Mouse (Mus musculus) liver, embryonic 14.5 days (tissue): Measurements from ENCODE around the gene Ddb2. TPM values are rescaled to one million over a fixed set of nuclear protein-coding genes. Genes with fewer than 3 reads are reported as not detected.

Source experiments
- ATAC-seq: fragments of 200-750 bp; cut with Nextera tagmentation; 2 replicates; pipeline ENCODE4 v1.8.0; 2017; ENCODE audit warnings: moderate number of reproducible peaks, mild to moderate bottlenecking, moderate library complexity; ENCODE audit not compliant: insufficient read depth
- DNase-seq, 3 experiments: peaks; one replicate each; pipeline ENCODE4 v3.0.0-alpha.2; 2012 to 2013; ENCODE audit warnings: low read depth in 3 of 3, low spot score in 3 of 3
- H3K27ac ChIP-seq: fragments of 300-500 bp; sonication (generic); 2 replicates; pipeline ENCODE4 v1.5.1; 2014; ENCODE audit warnings: moderate library complexity, mild to moderate bottlenecking, control low read depth, inconsistent platforms
- H3K27me3 ChIP-seq: fragments of 300-500 bp; sonication (generic); 2 replicates; pipeline ENCODE4 v1.6.1; 2014; ENCODE audit warnings: mild to moderate bottlenecking, low read length, moderate library complexity; ENCODE audit not compliant: control insufficient read depth, insufficient read depth
- H3K36me3 ChIP-seq: fragments of 300-500 bp; sonication (generic); replicated peaks from 2 replicates; pipeline ENCODE4 v1.6.1; 2014; ENCODE audit warnings: low read depth; ENCODE audit not compliant: control insufficient read depth, insufficient read depth
- H3K4me1 ChIP-seq, 2 experiments: fragments of 200-500 bp in 1 of 2; fragments of 300-500 bp in 1 of 2; sonication (generic) in 1 of 2; replicated peaks; 2 replicates each; pipeline ENCODE4 v1.6.1; 2012 to 2014; ENCODE audit warnings: antibody characterized with exemption in 1 of 2, inconsistent platforms in 1 of 2, low read length in 1 of 2; ENCODE audit not compliant: control insufficient read depth in 2 of 2, insufficient read depth in 2 of 2
- H3K4me2 ChIP-seq: fragments of 300-500 bp; sonication (generic); 2 replicates; pipeline ENCODE4 v1.6.1; 2014; ENCODE audit warnings: low read depth, mild to moderate bottlenecking, control low read depth, moderate library complexity
- H3K4me3 ChIP-seq, 2 experiments: fragments of 200-500 bp in 1 of 2; fragments of 300-500 bp in 1 of 2; sonication (generic) in 1 of 2; 2 replicates each; pipeline ENCODE4 v1.5.1; 2012 to 2014; ENCODE audit warnings: low read depth in 2 of 2, low read length in 2 of 2, mild to moderate bottlenecking in 2 of 2, control low read depth in 1 of 2, inconsistent platforms in 1 of 2, moderate library complexity in 1 of 2; ENCODE audit not compliant: insufficient read depth in 1 of 2
- H3K9ac ChIP-seq: fragments of 300-500 bp; sonication (generic); replicated peaks from 2 replicates; pipeline ENCODE4 v1.6.1; 2014; ENCODE audit warnings: mild to moderate bottlenecking, control low read depth, moderate library complexity
- H3K9me3 ChIP-seq: fragments of 300-500 bp; sonication (generic); 2 replicates; pipeline ENCODE4 v1.6.1; 2016; ENCODE audit warnings: low read length, mixed read lengths; ENCODE audit not compliant: control insufficient read depth
- CTCF ChIP-seq: IDR thresholded peaks from 2 replicates; pipeline ENCODE4 v1.5.1; 2016; ENCODE audit warnings: antibody characterized with exemption, low read depth, control low read depth
- EP300 ChIP-seq: IDR thresholded peaks from 2 replicates; pipeline ENCODE4 v1.6.1; 2016; ENCODE audit warnings: antibody characterized with exemption, low read depth
- WGBS: fragments of 180-500 bp; shearing (Covaris S2); extraction: QIAGEN DNeasy Blood & Tissue Kit; methylation state at CpG from one replicate; pipeline ENCODE4 v1.1.7; 2014; ENCODE audit not compliant: insufficient replicate concordance; 5-methylcytosine and 5-hydroxymethylcytosine counted together
- polyA plus RNA-seq, 2 experiments: library from polyadenylated mRNA; depleted of rRNA in 1 of 2; stranded (reverse) in 1 of 2; unstranded in 1 of 2; fragments of >200 nt; fragmentation: Nextera tagmentation in 1 of 2; extraction: Ambion mirVana in 1 of 2; gene quantifications; 2 replicates each; pipeline versions ENCODE4 v1.2.1 to v1.2.3; 2012 to 2014

Ddb2 gene
- polyA plus RNA-seq, 2 experiments: 5.9 to 9.0 TPM

GRCm38 (mm10) chr2:91187431-91187830 lies 49.4 kb downstream of the Ddb2 start:
- 45% methylated on average over 4 of the region's 4 CpGs for WGBS
- Histone ChIP-seq H3K27me3 (no peaks in the 10 kb centered on the region), H3K4me3 (no peak overlapping the region), H3K27ac (no peak overlapping the region), H3K4me2 (no peak overlapping the region), H3K36me3 (no peaks in the 10 kb centered on the region), H3K9me3 (no peaks in the 10 kb centered on the region), H3K4me1 (peaks cover 0 to 5% of the 10 kb centered on the region in 2 experiments; a peak in 2 of 4 replicates), H3K9ac (no peak overlapping the region)
- DNase-seq: no peak
- ATAC-seq: no peak
- TF ChIP-seq CTCF: no peak
- TF ChIP-seq EP300: no peak

DNA sequence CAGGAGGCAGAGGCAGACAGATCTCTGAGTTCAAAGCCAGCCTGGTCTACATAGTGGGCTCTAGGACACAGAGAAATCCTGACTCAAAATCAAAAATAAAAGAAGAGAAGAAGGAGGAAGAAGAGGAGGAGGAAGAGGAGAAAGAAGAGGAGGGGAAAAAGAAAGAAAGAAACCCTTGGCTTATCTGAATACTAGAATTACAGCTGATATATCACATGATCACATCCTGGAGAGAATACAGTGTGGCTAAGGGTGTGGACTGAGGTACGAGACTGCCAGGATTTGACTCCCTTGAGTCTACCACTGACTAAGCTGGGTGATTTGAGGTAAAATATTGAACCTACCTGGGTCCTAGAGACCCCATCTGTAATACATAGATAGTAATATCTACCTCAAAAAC lies 50.6 kb downstream of the Ddb2 start:
- H3K27me3 ChIP-seq: no peaks in the 10 kb centered on the region
- H3K36me3 ChIP-seq: no peaks in the 10 kb centered on the region
- H3K9ac ChIP-seq: no peak overlapping the region
- no peak overlapping the region for H3K27ac ChIP-seq
- peaks cover 7 to 11% of the 10 kb centered on the region in 2 experiments for H3K4me1 ChIP-seq
- 27% methylated on average over 1 of the region's 1 CpGs for WGBS
- no peaks in the 10 kb centered on the region for H3K9me3 ChIP-seq
- no peak for DNase-seq
- TF ChIP-seq EP300 (no peak), CTCF (no peak)
- no peak for ATAC-seq
- no peak overlapping the region for H3K4me2 ChIP-seq
- H3K4me3 ChIP-seq: no peak overlapping the region

GRCm38 (mm10) chr2:91183711-91184405 lies 52.9 kb downstream of the Ddb2 start, which contains the start of gene Madd:
Madd (minus strand) TSS chr2:91183837.
- Histone ChIP-seq H3K27ac (peak within 1 kb of the TSS; percentile 79), H3K27me3 (no peaks in the 10 kb centered on the region), H3K9me3 (no peaks in the 10 kb centered on the region), H3K9ac (peak within 1 kb of the TSS; percentile 89), H3K36me3 (no peaks in the 10 kb centered on the region), H3K4me3 (peak within 1 kb of the TSS; percentile 61 to 98), H3K4me2 (peak within 1 kb of the TSS; percentile 99), H3K4me1 (peaks cover 7 to 11% of the 10 kb centered on the region in 2 experiments)
- ATAC-seq (peak; percentile 24; the same call in 1 of the 2 replicates), DNase-seq (peak in 2 of 3 experiments; percentile 48 to 57)
- WGBS: 20% methylated on average over 15 of the region's 15 CpGs
- TF ChIP-seq EP300: no peak
- no peak for TF ChIP-seq CTCF

- Histone ChIP-seq H3K27ac (peak overlapping the region; percentile 79), H3K9me3 (no peaks in the 10 kb centered on the region), H3K4me2 (peak overlapping the region; percentile 99), H3K9ac (peak overlapping the region; percentile 89), H3K27me3 (no peaks in the 10 kb centered on the region), H3K4me1 (peaks cover 7 to 11% of the 10 kb centered on the region in 2 experiments), H3K4me3 (peak overlapping the region; percentile 61 to 98), H3K36me3 (no peaks in the 10 kb centered on the region)
- peak; percentile 96 for ATAC-seq
- 2% methylated on average over 9 of the region's 9 CpGs for WGBS
- TF ChIP-seq CTCF (0 out of 2 replicates have a peak, but pooled peaks have one; percentile 13), EP300 (no peak)
- DNase-seq: peak; percentile 97 to 98 (median 97)
Observed at GRCm38 (mm10) chr2:91183148-91183513, 53.7 kb downstream of the Ddb2 start.

- H3K27me3 ChIP-seq: no peaks in the 10 kb centered on the region
- peak overlapping the region; percentile 61 to 98 for H3K4me3 ChIP-seq
- H3K9me3 ChIP-seq: no peaks in the 10 kb centered on the region
- H3K27ac ChIP-seq: peak overlapping the region; percentile 34
- peak in 1 of 3 experiments; percentile 54 for DNase-seq
- no peak for TF ChIP-seq CTCF
- H3K9ac ChIP-seq: peak overlapping the region; percentile 89
- ATAC-seq: peak; percentile 91
- under 1% methylated on average over 79 of the region's 81 CpGs for WGBS
- peaks cover 7 to 11% of the 10 kb centered on the region in 2 experiments for H3K4me1 ChIP-seq
- no peaks in the 10 kb centered on the region for H3K36me3 ChIP-seq
- peak overlapping the region; percentile 99 for H3K4me2 ChIP-seq
Observed at GRCm38 (mm10) chr2:91182405-91183147, 54.2 kb downstream of the Ddb2 start.
